Mouse (Mus musculus) embryo, embryonic 11.5 days (tissue): ENCODE measurements around the gene Rpl19.

ENCODE experiments used
- DNase-seq: peaks from one replicate; pipeline ENCODE4 v3.0.0-alpha.2; 2012; ENCODE audit warnings: low read depth, low spot score

The Rpl19 gene

DNA sequence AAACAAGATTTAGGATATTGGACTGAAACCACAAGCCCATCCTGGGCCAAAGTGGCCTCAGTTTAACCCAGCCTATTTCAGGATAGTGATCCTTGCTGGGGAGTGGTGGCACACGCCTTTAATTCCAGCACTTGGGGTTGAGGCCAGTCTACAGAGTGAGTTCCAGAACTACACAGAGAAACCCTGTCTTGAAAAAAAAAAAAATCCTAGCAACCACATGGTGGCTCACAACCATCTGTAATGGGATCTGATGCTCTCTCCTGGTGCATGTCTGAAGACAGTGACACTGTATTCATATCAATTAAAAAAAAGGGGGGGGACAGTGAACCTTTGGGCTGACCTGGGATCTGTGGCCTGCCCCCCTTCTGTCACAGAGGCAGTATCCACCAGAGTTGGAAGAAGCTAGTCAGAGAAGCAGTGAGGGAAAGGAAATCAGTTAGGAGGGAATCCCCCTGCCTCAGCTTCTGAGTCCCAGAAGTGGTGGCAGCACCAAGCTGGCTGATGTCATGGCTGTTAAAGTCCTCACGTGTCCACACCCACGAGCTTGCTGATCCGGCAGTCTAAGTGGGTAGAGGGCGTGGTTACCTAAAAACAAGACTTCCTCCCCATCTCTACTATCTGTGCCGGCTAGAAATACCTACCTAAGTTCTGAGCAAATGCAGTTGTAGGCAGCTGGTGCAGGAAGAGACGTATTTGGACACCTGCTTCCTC, 27.5 kb upstream of the Rpl19 start:
- DNase-seq, result no peak

DNA sequence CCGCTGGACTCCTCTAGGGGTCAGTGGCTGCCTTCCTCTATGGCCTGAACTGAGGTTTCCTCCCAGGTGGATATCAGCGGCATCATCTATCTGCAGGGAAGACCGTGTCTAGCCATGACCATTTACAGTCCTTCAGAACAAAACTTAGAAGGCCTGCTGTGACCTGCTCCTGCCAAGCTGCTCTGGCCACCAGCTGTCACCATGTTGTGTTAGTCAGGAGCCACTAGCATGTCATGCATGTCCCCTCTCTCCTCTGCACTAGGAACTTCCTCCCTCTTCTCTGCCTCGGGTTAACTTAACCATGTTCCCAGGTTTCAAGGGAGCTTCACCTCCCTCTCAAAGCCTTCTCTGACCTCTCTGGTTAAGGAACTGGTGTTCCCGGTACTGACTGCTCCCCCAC, 26.8 kb upstream of the Rpl19 start:
- no peak for DNase-seq

- no peak for DNase-seq
These were observed 26.0 kb upstream of the Rpl19 start for GRCm38 (mm10) chr11:98000378-98001140.

DNA sequence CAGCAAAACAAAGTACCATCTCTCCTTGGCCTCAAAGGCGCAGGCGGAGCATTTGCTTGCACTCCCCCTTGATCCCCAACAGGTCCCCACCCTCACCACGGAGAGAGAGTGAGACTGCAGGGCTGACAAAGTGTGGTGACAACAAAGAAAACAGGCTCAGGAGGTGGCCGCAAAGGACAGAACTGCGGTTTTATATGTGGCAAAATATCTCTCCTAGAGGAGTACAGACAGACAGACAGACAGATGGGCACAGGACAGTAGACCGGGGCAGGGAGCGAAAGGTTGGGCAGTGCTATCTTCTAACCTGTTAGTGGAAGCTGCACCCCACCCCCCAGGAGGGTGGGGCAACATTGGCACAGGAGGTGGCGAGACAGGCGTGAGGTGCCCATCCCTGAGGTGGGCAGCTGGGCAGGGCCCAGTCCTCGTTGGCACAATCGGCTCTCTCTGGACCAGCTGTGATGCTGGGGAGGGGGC, 25.1 kb upstream of the Rpl19 start:
- no peak for DNase-seq

GRCm38 (mm10) chr11:98001986-98002385, 24.5 kb upstream of the Rpl19 start:
- no peak for DNase-seq

DNA sequence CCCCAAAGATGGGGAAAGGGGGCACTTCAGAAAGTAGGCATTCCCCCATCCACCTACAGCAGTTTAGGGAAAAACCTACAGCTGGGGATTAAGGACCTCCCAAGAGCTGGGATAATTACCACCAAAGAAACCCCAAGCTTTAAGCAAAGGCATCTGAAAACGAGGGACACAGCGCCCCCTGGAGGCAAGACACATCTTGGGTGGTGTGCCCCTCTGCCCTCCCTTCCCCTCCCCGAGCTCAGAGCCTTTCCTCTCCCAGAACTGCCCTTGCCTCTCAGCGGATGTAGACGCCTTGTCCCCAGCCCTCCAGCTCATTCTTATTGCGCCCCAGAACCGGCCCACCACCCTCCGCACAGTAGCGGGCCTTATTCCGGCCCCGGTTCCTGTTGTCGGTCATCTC, 23.9 kb upstream of the Rpl19 start:
- no peak for DNase-seq

GRCm38 (mm10) chr11:98003171-98003671, 23.3 kb upstream of the Rpl19 start:
- DNase-seq, result no peak

- DNase-seq, result no peak
These were observed 22.3 kb upstream of the Rpl19 start for GRCm38 (mm10) chr11:98004161-98004560.

DNA sequence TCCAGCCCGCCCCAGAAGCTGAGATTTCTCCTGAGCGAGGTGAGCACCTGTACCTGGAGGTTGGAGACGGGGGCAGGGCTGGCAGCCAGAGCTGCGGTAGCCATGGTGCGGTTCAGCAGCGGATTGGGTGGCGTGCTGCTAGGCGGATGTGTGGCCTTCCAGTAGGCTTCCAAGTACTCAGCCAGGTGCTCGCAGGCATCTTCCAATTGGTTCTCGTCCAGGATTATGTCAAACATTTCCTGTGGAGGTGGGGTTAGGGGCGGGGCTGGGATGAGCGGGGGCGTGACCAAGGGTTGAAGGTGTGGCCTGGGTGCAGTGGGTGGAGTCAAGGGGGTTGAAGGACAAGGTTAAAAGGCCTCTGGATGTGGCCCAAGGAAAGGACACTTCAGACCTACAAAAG, 21.4 kb upstream of the Rpl19 start:
- no peak for DNase-seq

DNA sequence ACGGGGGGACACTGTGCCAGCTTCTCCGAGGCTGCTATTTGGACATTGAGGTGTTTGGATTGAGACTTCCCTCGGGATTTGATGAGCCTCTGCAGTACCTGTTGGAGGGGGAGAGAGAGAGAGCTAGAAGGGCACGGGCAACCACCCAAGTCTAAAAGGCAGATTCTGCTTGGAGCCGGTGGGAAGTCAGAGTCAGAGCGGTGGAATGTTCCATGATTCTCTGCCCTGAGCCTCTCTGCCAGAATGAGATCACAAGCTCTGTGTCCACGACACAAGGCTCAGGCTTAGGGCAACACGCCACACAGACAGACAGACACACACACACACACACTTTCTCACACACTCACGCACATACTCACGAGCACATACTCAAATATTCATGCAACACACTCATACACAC, 20.8 kb upstream of the Rpl19 start:
- DNase-seq, result no peak

- DNase-seq, result no peak
These were observed 18.4 kb upstream of the Rpl19 start for GRCm38 (mm10) chr11:98008087-98008486.

- no peak for DNase-seq
These were observed 14.8 kb upstream of the Rpl19 start for GRCm38 (mm10) chr11:98011716-98012115.

DNA sequence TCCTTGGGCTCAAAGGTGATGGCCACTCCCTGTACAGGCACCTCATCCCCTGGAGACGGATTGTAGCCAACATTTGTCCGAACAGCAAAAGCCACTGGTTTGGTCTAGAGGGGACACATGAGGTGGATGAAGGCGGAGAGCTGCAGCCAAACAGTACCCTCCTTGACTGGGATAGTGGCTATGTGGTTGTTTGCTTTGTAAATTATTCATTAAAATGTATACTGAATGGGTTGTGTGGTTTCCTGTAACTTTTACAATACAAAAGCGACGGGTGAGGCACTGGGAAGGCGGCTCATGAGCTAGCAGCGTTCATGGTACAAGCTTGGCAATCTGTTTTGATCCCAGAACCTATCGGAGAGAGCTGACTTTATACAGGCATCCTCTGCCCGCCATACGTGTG, 13.7 kb upstream of the Rpl19 start:
- DNase-seq, result no peak

- no peak for DNase-seq
These were observed 10.3 kb upstream of the Rpl19 start for GRCm38 (mm10) chr11:98016177-98016576.

DNA sequence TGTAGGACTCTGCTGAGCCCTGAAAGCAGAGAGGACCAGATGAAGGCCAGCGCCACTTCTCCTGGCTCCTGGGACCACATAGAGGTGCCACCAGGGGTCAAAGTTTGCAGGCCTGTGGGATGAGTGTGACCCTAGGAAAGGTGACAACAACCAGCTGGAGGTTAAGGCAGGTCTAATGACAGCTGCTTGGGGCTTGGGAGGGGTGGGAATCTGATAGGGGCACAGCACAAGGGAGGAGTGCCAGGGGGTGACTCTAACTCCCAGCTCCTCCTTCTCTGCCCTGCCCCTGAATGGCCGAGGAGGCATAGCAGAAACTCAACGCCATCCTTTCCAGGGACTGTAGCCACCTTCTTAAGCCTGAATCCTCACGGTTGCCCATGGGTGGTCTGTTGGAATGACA, 9.7 kb upstream of the Rpl19 start:
- no peak for DNase-seq

GRCm38 (mm10) chr11:98018222-98018621, 8.3 kb upstream of the Rpl19 start:
- no peak for DNase-seq

DNA sequence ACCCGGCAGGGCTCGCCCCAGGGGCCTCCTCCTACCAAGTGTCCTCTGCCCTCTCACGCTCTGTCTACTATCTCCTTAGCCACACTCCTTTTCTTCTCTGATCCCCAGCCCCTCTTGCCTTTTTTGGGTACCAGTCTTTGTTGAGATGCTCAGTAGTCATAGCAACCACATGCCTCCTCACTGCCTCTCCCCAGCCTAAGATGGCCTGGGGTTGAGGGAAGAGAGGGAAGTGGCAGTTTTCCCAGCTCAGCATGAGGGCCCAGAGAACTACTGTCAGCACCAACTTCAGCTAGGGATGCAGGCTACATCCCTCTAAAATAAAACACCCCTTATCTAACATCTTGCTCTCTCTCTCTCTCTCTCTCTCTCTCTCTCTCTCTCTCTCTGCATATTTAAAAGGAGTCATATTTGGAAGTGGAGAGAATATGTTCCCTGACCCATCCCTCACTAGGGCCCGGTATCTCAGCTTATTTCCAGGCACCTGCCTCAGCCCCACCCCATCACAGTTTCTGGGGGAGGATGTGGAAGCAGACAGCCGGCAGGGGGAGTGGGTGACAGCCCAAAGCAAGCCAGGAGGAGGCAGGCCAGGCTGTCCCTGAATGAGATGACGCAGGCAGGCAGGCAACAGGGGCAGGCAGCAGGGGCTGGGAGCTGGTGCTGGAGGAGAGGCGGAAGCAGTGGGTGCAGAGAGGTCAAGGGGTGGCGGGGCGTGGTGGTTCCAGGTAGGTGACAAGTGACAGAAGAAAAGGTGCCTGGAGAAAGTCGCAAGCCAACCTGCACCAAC, 7.5 kb upstream of the Rpl19 start:
- no peak for DNase-seq

GRCm38 (mm10) chr11:98019883-98020610, 6.5 kb upstream of the Rpl19 start:
- DNase-seq, result no peak

DNA sequence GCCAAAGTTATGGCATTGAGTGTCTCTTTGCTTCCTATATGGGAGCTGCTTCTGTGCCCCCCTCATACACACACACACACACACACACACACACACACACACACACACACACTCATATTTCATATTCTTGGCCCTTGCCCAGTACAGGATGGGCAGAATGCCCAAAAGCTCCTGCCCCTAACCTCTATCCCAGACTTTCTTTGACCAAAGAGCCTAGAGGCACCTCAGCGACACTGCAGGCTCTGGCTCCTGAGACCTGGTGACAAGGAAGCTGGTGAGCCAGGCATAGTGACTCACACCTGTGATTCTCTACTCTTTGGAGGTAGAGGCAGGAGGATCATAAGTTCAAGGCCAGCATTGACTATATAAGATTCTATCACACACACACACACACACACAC, 5.8 kb upstream of the Rpl19 start:
- no peak for DNase-seq

DNA sequence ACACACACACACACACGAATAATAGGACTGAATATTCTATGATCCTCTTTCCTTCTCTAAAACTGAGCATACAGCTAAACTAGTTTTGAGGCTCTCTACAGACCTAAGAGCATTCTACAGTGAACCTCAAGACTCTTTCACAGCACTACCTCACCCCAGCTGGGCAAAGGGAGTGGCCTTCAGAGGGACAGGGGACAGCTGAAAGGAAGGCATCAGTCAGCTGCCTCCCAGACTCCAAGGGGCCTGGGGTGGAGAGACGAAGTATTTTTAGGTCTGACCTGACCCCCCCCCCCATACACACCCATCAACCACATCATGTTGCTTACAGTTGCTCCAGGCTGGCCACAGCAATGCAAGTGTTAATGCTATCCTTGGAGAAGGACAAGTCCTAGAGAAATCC, 5.4 kb upstream of the Rpl19 start:
- no peak for DNase-seq

- no peak for DNase-seq
These were observed 4.8 kb upstream of the Rpl19 start for GRCm38 (mm10) chr11:98021565-98022252.
